Mouse (Mus musculus) forebrain, postnatal 0 days (tissue): ENCODE measurements around the gene Prr5l. TPM values are rescaled to one million over a fixed set of nuclear protein-coding genes. Genes with fewer than 3 reads are reported as not detected.

Source experiments
- ATAC-seq: fragments of 200-750 bp; cut with Nextera tagmentation; 2 replicates; pipeline ENCODE4 v1.8.0; 2017; ENCODE audit warnings: mild to moderate bottlenecking, moderate library complexity
- DNase-seq: peaks from one replicate; pipeline ENCODE4 v3.0.0-alpha.2; 2015
- H3K27ac ChIP-seq: fragments of 300-500 bp; sonication (generic); 2 replicates; pipeline ENCODE4 v1.5.1; 2014; ENCODE audit warnings: low read depth, mild to moderate bottlenecking, antibody characterized with exemption, low read length, moderate library complexity, mixed read lengths
- H3K27me3 ChIP-seq: fragments of 300-500 bp; sonication (generic); 2 replicates; pipeline ENCODE4 v1.6.1; 2014; ENCODE audit warnings: mild to moderate bottlenecking, low read length, mixed read lengths; ENCODE audit not compliant: insufficient read depth
- H3K36me3 ChIP-seq: fragments of 300-500 bp; sonication (generic); 2 replicates; pipeline ENCODE4 v1.6.1; 2014; ENCODE audit warnings: mild to moderate bottlenecking, moderate library complexity; ENCODE audit not compliant: insufficient read depth
- H3K4me1 ChIP-seq: fragments of 300-500 bp; sonication (generic); 2 replicates; pipeline ENCODE4 v1.6.1; 2014; ENCODE audit warnings: antibody characterized with exemption; ENCODE audit not compliant: insufficient read depth
- H3K4me2 ChIP-seq: fragments of 300-500 bp; sonication (generic); 2 replicates; pipeline ENCODE4 v1.6.1; 2014; ENCODE audit warnings: low read depth, mild to moderate bottlenecking, moderate library complexity
- H3K4me3 ChIP-seq: fragments of 300-500 bp; sonication (generic); 2 replicates; pipeline ENCODE4 v1.5.1; 2014; ENCODE audit warnings: low read depth, low read length, mixed read lengths
- H3K9ac ChIP-seq: fragments of 300-500 bp; sonication (generic); 2 replicates; pipeline ENCODE4 v1.6.1; 2014; ENCODE audit warnings: mild to moderate bottlenecking
- H3K9me3 ChIP-seq: fragments of 300-500 bp; sonication (generic); 2 replicates; pipeline ENCODE4 v1.6.1; 2016; ENCODE audit warnings: low read length
- CTCF ChIP-seq: sonication (generic); IDR thresholded peaks from 2 replicates; pipeline ENCODE4 v1.5.1; 2016; ENCODE audit warnings: antibody characterized with exemption, control low read depth, low read depth
- WGBS: fragments of 180-500 bp; shearing (Covaris S2); extraction: QIAGEN DNeasy Blood & Tissue Kit; methylation state at CpG from one replicate; pipeline ENCODE4 v1.1.7; 2014; 5-methylcytosine and 5-hydroxymethylcytosine counted together
- polyA plus RNA-seq: library from polyadenylated mRNA; unstranded; fragments of >200 nt; fragmentation: Nextera tagmentation; extraction: Ambion mirVana; gene quantifications from 2 replicates; pipeline ENCODE4 v1.2.1, GENCODE M21; 2015
- total RNA-seq: library from RNA; depleted of rRNA; stranded (reverse); fragments of >200 nt; gene quantifications from 2 replicates; pipeline ENCODE4 v1.2.3, GENCODE M21; 2014

Gene Prr5l
- total and polyA plus RNA-seq, 2 experiments from 2014 or later, result 4.2 to 5.6 TPM

DNA sequence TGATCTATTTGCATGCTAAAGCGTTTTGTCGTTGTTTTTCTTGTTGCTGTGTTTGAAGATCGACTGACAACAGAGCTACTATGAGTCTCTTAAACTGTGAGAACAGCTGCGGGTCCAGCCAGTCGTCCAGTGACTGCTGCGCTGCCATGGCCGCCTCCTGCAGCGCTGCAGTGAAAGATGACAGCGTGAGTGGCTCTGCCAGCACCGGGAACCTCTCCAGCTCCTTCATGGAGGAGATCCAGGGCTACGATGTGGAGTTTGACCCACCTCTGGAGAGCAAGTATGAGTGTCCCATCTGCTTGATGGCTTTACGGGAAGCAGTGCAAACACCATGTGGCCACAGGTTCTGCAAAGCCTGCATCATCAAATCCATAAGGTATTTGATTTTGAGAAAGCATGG lies 198.4 kb downstream of the Prr5l start:
- no peak overlapping the region for H3K4me3 ChIP-seq
- H3K27ac ChIP-seq, result no peak overlapping the region
- 0 out of 2 replicates have a peak, but pooled peaks cover 2% of the 10 kb centered on the region for H3K4me1 ChIP-seq
- no peaks in the 10 kb centered on the region for H3K27me3 ChIP-seq
- ATAC-seq (no peak), DNase-seq (no peak)
- no peak for TF ChIP-seq CTCF
- WGBS, result 78% methylated on average over 12 of the region's 12 CpGs
- no peak overlapping the region for H3K9ac ChIP-seq
- no peaks in the 10 kb centered on the region for H3K9me3 ChIP-seq
- H3K4me2 ChIP-seq, result no peak overlapping the region
- H3K36me3 ChIP-seq, result peaks cover 16% of the 10 kb centered on the region

DNA sequence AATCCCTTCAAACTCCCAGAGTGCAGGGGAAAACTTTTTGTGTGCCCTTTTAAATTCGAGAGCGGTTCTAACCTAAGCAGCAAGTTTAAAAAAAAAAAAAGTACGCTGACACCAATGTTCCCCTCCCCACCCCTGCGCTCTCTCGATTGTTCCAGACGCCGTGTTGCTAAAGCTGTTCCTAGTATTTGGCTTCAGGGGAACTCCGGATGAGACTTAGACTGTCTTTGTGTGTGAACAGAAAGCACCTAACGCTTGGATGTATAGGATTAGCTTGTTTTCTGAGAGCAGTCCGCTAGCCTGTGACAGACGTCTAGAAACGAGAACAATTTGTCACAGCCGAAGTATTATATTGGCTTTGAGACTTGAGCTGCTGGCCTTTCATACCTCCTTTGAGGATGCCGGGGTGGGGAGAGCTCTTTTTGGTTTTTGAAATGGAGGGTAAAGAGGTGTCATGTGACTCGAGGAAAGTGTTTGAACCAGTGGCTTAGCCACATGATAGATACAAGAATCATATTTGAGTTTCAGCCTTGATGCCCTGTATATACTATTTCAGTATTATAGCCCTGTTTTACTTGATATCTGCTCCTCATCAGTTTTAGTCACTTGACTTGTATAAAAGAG lies 203.6 kb downstream of the Prr5l start:
- 1% methylated on average over 15 of the region's 15 CpGs for WGBS
- Histone ChIP-seq H3K9ac (peak overlapping the region; percentile 86), H3K27ac (no peak overlapping the region), H3K9me3 (no peaks in the 10 kb centered on the region), H3K4me1 (0 out of 2 replicates have a peak, but pooled peaks cover 5% of the 10 kb centered on the region), H3K4me2 (peak overlapping the region; percentile 90), H3K4me3 (peak overlapping the region; percentile 91), H3K27me3 (no peaks in the 10 kb centered on the region), H3K36me3 (no peaks in the 10 kb centered on the region)
- ATAC-seq, result no peak
- DNase-seq, result no peak
- TF ChIP-seq CTCF, result no peak

DNA sequence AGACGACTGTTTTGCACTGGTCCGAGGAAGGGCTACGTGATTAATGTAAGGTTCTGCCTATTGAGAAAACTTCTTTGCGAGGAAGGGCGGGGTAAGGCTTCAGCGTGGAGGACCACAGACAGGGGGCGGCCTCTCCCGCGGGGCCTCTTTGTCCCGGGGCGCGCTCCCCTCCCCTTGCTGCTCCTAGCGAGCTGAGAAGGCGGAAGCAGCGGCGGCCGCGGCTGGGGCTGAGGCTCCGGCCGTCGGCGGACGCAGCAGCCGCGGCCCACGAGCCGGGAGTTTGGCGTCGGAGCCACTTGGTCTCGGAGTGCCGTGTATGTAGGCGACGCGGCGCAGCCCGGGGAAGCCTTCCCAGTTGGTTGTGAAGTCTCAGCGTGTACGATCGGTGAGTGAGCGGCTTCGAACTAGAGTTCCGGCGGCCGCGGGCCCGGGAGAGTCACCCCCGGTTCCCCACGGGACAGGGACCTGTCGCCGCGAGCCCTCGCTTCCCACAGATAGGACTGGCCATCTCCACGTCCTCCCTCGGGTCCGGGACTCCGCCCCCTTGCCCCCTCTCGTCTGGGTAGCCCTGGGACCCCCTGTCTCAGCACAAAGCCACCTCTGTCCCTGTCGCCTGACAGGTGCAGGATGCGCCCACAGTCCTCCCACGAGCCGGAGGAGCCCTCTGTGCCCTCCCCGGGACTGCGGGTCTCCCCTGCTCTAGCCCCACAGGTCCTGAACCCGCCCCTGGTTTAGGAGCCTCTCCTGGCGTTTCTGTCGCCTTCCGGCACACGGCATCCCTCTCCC lies 204.4 kb downstream of the Prr5l start, which contains the start of gene Traf6:
Traf6 (plus strand) TSS at position 194 of the 786 bp plus-strand sequence.
- Histone ChIP-seq H3K27me3 (no peaks in the 10 kb centered on the region), H3K36me3 (no peaks in the 10 kb centered on the region), H3K9me3 (no peaks in the 10 kb centered on the region), H3K27ac (peak within 1 kb of the TSS; percentile 36; the same call in 1 of the 2 replicates), H3K4me2 (peak within 1 kb of the TSS; percentile 90), H3K4me1 (0 out of 2 replicates have a peak, but pooled peaks cover 5% of the 10 kb centered on the region), H3K4me3 (peak within 1 kb of the TSS; percentile 91), H3K9ac (peak within 1 kb of the TSS; percentile 86)
- peak; percentile 84 for TF ChIP-seq CTCF
- WGBS, result 1% methylated on average over 68 of the region's 68 CpGs
- DNase-seq (peak; percentile 85), ATAC-seq (peak; percentile 97)

GRCm38 (mm10) chr2:101673547-101673946 lies 209.3 kb downstream of the Prr5l start:
- H3K4me2 ChIP-seq, result no peak overlapping the region
- DNase-seq (no peak), ATAC-seq (no peak)
- no peaks in the 10 kb centered on the region for H3K36me3 ChIP-seq
- no peak overlapping the region for H3K9ac ChIP-seq
- no peak overlapping the region for H3K27ac ChIP-seq
- no peak for TF ChIP-seq CTCF
- H3K4me3 ChIP-seq, result no peak overlapping the region
- H3K27me3 ChIP-seq, result no peaks in the 10 kb centered on the region
- WGBS, result 60% methylated on average over 3 of the region's 3 CpGs
- H3K9me3 ChIP-seq, result no peaks in the 10 kb centered on the region
- H3K4me1 ChIP-seq, result no peaks in the 10 kb centered on the region

DNA sequence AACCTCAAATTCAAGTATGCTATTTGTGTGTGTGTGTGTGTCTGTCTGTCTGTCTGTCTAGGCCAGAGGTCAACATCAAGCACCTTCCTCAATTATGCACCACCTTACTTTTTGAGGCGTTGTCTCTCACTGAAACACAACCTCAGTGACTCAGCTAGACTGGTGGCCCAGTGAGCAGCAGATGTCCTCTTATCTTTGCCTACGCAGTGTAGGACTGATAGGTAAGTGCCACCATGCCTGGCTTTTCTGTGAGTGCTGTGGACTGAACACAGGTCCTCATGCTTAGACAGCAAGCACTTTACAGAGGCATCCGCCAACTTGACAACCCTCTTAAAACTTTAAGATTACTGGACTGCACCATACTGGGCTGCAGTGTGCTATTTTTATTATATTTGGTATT lies 214.1 kb downstream of the Prr5l start:
- Histone ChIP-seq H3K27me3 (no peaks in the 10 kb centered on the region), H3K9me3 (no peaks in the 10 kb centered on the region), H3K4me3 (no peak overlapping the region), H3K9ac (no peak overlapping the region), H3K36me3 (no peaks in the 10 kb centered on the region), H3K4me2 (no peak overlapping the region), H3K27ac (no peak overlapping the region), H3K4me1 (no peaks in the 10 kb centered on the region)
- 93% methylated on average over 3 of the region's 3 CpGs for WGBS
- TF ChIP-seq CTCF, result no peak
- DNase-seq, result no peak
- ATAC-seq, result no peak

DNA sequence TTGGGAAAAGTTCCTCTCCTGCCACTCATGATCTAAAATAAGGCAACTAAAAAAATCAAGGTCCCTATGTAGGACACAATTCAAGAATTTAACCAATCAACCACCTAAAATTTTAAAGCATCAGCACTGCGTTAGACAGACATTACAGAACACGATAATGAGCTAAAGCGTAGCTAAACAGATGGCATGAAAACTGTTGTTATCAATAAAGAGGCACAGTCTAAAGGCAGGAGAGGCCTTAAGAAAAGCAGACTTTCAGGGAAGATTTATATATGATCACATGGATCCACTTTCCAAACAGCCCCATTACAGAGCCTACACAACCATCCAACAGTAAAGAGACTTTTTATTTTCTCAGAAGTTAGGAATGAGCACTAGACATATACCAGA lies 217.1 kb downstream of the Prr5l start:
- peak overlapping the region; percentile 4; the same call in 1 of the 2 replicates for H3K27ac ChIP-seq
- ATAC-seq (peak; percentile 81), DNase-seq (no peak)
- no peaks in the 10 kb centered on the region for H3K27me3 ChIP-seq
- H3K4me3 ChIP-seq, result no peak overlapping the region
- TF ChIP-seq CTCF, result no peak
- H3K4me2 ChIP-seq, result no peak overlapping the region
- H3K36me3 ChIP-seq, result no peaks in the 10 kb centered on the region
- H3K9ac ChIP-seq, result no peak overlapping the region
- 49% methylated on average over 3 of the region's 3 CpGs for WGBS
- H3K9me3 ChIP-seq, result no peaks in the 10 kb centered on the region
- H3K4me1 ChIP-seq, result no peaks in the 10 kb centered on the region
